Comparison of ENCODE assay signal across 9 mouse cellular contexts in genomic region chr12:33955606-33956295, GRCm38 (mm10). TPM values are rescaled to one million over a fixed set of nuclear protein-coding genes. Genes with fewer than 3 reads are reported as not detected.
DNase-seq lines count a peak whose midpoint lies in the region; ATAC-seq lines count a peak whose summit lies in the region.
"Had no signal": no experiment of that assay in that cellular context is flagged by ENCODE, and none has a peak within 500 bp of the region (broad histone marks: within the 10 kb centered on the region; RNA-seq: fewer than 3 reads in every experiment).

No protein-coding gene starts in this region.

- peaks cover 35% of the 10 kb centered on the region for H3K4me1 ChIP-seq in midbrain, embryonic 10.5 days
- peaks cover 19% of the 10 kb centered on the region for H3K4me1 ChIP-seq in midbrain, embryonic 16.5 days (ENCODE audit: control insufficient read depth, insufficient read depth, low read length)
- peaks cover 4% of the 10 kb centered on the region; the same call in 1 of the 2 replicates for H3K4me1 ChIP-seq in intestine, embryonic 14.5 days (replicated peaks; ENCODE audit: control insufficient read depth, insufficient read depth, low read length)

- peaks cover 82% of the 10 kb centered on the region for H3K27me3 ChIP-seq in midbrain, embryonic 10.5 days (ENCODE audit: low read depth, poor library complexity, severe bottlenecking)
- peaks cover 44% of the 10 kb centered on the region for H3K27me3 ChIP-seq in midbrain, embryonic 16.5 days (ENCODE audit: control insufficient read depth, insufficient read depth, low read depth, low read length)
- H3K27me3 ChIP-seq in intestine, embryonic 14.5 days (replicated peaks; ENCODE audit: control insufficient read depth, insufficient read depth, low read length) = peaks cover 78% of the 10 kb centered on the region

- H3K9ac ChIP-seq in midbrain, embryonic 16.5 days (ENCODE audit: low read depth, low read length) = no peak overlapping the region
- no peak overlapping the region for H3K9ac ChIP-seq in intestine, embryonic 14.5 days (ENCODE audit: low read length)
- H3K9ac ChIP-seq: liver, embryonic 14.5 days had no signal

- 1% methylated on average over 28 of the region's 28 CpGs for WGBS in midbrain, embryonic 10.5 days
- 2% methylated on average over 28 of the region's 28 CpGs for WGBS in midbrain, embryonic 16.5 days
- WGBS in intestine, embryonic 14.5 days = 5% methylated on average over 28 of the region's 28 CpGs

- peak; percentile 36 for DNase-seq in adrenal gland, adult 2 months
- DNase-seq in adrenal gland, postnatal 4 days (ENCODE audit: low spot score in 2 of 2) = no peak
- peak; percentile 73 for DNase-seq in midbrain, embryonic 10.5 days (ENCODE audit: low spot score)
- DNase-seq in intestine, embryonic 14.5 days (ENCODE audit: low spot score) = peak; percentile 69
- peak; percentile 52 for DNase-seq in retina, postnatal 1 day
- no peak for DNase-seq in frontal cortex, postnatal 36 days (ENCODE audit: low spot score in 2 of 2)

- H3K4me3 ChIP-seq in midbrain, embryonic 10.5 days = peak overlapping the region; percentile 35
- no peak overlapping the region for H3K4me3 ChIP-seq in midbrain, embryonic 16.5 days (ENCODE audit: low read depth, low read length)
- peak overlapping the region; percentile 60; the same call in 1 of the 2 replicates for H3K4me3 ChIP-seq in intestine, embryonic 14.5 days (ENCODE audit: low read depth, low read length)

- H3K36me3 ChIP-seq in midbrain, embryonic 10.5 days = no peaks in the 10 kb centered on the region
- H3K36me3 ChIP-seq in midbrain, embryonic 16.5 days (ENCODE audit: control insufficient read depth, insufficient read depth, low read length) = no peaks in the 10 kb centered on the region
- H3K36me3 ChIP-seq in intestine, embryonic 14.5 days (ENCODE audit: control insufficient read depth, insufficient read depth, low read length) = no peaks in the 10 kb centered on the region

- H3K9me3 ChIP-seq in midbrain, embryonic 10.5 days (replicated peaks) = no peaks in the 10 kb centered on the region
- no peaks in the 10 kb centered on the region for H3K9me3 ChIP-seq in midbrain, embryonic 16.5 days (replicated peaks; ENCODE audit: control insufficient read depth, low read length, poor library complexity, severe bottlenecking)
- no peaks in the 10 kb centered on the region for H3K9me3 ChIP-seq in intestine, embryonic 14.5 days (ENCODE audit: control insufficient read depth, low read length)

- ATAC-seq in midbrain, embryonic 16.5 days = no peak
- no peak for ATAC-seq in intestine, embryonic 14.5 days (replicated peaks; ENCODE audit: low FRiP score, low TSS enrichment, low read depth)
- no peak for ATAC-seq in inflammation-experienced regulatory T-cells, adult 6 months

- H3K4me2 ChIP-seq in midbrain, embryonic 16.5 days (ENCODE audit: low read length) = no peak overlapping the region
- H3K4me2 ChIP-seq in intestine, embryonic 14.5 days (ENCODE audit: low read length) = peak overlapping the region; percentile 65

- H3K27ac ChIP-seq in midbrain, embryonic 10.5 days (replicated peaks) = 0 out of 2 replicates have a peak overlapping the region, but pooled peaks have one; percentile 59
- no peak overlapping the region for H3K27ac ChIP-seq in midbrain, embryonic 16.5 days (ENCODE audit: low read length)
- H3K27ac ChIP-seq in intestine, embryonic 14.5 days (ENCODE audit: low read depth) = no peak overlapping the region
- H3K27ac ChIP-seq: liver, embryonic 14.5 days had no signal

RNA-seq across cellular contexts. Expression of gene Twist1, which starts 1.7 kb away (rescaled TPM):
- 1 to 10 TPM; 5.1 to 9.7 TPM for total RNA-seq in adrenal gland, adult 2 months (2021)
- polyA plus RNA-seq in adrenal gland, adult 2 months (2012; rRNA removed) = 19.4 and 28.3 TPM in 2 replicates
- 10 to 100 TPM in 1 of 2 experiments, 1 to 10 TPM in 1; 9.1 to 10.0 TPM for total RNA-seq in adrenal gland, postnatal 4 days (2021)
- 7.6 and 8.5 TPM in 2 replicates for polyA plus RNA-seq in midbrain, embryonic 10.5 days (2016; fragmentation: Nextera tagmentation; extraction: Ambion mirVana)
- polyA plus RNA-seq in midbrain, embryonic 16.5 days (2015; fragmentation: Nextera tagmentation; extraction: Ambion mirVana) = 0.69 and 1.3 TPM in 2 replicates
- 3.6 and 3.7 TPM in 2 replicates for polyA plus RNA-seq in intestine, embryonic 14.5 days (2014; fragmentation: Nextera tagmentation; extraction: Ambion mirVana)
- not detected for polyA plus RNA-seq in inflammation-experienced regulatory T-cells, adult 6 months (2017; shearing (Covaris generic))

RNA-seq across cellular contexts. Expression of gene Ferd3l, which starts 27.5 kb away (rescaled TPM):
- not detected for total RNA-seq in adrenal gland, adult 2 months (2021)
- polyA plus RNA-seq in adrenal gland, adult 2 months (2012; rRNA removed) = not detected in 2 replicates
- total RNA-seq in adrenal gland, postnatal 4 days (2021) = not detected
- polyA plus RNA-seq in midbrain, embryonic 10.5 days (2016; fragmentation: Nextera tagmentation; extraction: Ambion mirVana) = 4.3 and 5.5 TPM in 2 replicates
- 0.43 and 1.3 TPM in 2 replicates for polyA plus RNA-seq in midbrain, embryonic 16.5 days (2015; fragmentation: Nextera tagmentation; extraction: Ambion mirVana)
- polyA plus RNA-seq in intestine, embryonic 14.5 days (2014; fragmentation: Nextera tagmentation; extraction: Ambion mirVana) = not detected in 2 replicates
- not detected for polyA plus RNA-seq in inflammation-experienced regulatory T-cells, adult 6 months (2017; shearing (Covaris generic))
- polyA plus RNA-seq: liver, embryonic 14.5 days had no signal

Comparison
In these comparisons a context has a peak if more than half of its experiments do, and no peak if none do; other contexts are left out.
1. DNase-seq: peak in adrenal gland, adult 2 months (single experiment), midbrain, embryonic 10.5 days (single experiment), intestine, embryonic 14.5 days (single experiment) and retina, postnatal 1 day (single experiment); none in adrenal gland, postnatal 4 days (0 of 2) and frontal cortex, postnatal 36 days (0 of 2).